Mouse (Mus musculus) heart, embryonic 12.5 days (tissue): ENCODE data around the gene Ssh2. TPM values are rescaled to one million over a fixed set of nuclear protein-coding genes. Genes with fewer than 3 reads are reported as not detected.
A peak's percentile ranks its signal among the peaks of the same experiment; 100 is the strongest.

ENCODE experiments used
- ATAC-seq: fragments of 200-750 bp; cut with Nextera tagmentation; 2 replicates; pipeline ENCODE4 v1.8.0; 2017; ENCODE audit warnings: moderate TSS enrichment, moderate library complexity; ENCODE audit not compliant: insufficient number of reproducible peaks, low FRiP score
- H3K27ac ChIP-seq: fragments of 300-500 bp; sonication (generic); 2 replicates; pipeline ENCODE4 v1.5.1; 2016; ENCODE audit warnings: mild to moderate bottlenecking, moderate library complexity; ENCODE audit not compliant: poor library complexity, severe bottlenecking
- H3K27me3 ChIP-seq: fragments of 300-500 bp; sonication (generic); replicated peaks from 2 replicates; pipeline ENCODE4 v1.6.1; 2016; ENCODE audit warnings: mild to moderate bottlenecking, moderate library complexity
- H3K36me3 ChIP-seq: fragments of 300-500 bp; sonication (generic); 2 replicates; pipeline ENCODE4 v1.6.1; 2016; ENCODE audit warnings: mild to moderate bottlenecking, moderate library complexity
- H3K4me1 ChIP-seq: fragments of 300-500 bp; sonication (generic); replicated peaks from 2 replicates; pipeline ENCODE4 v1.6.1; 2016; ENCODE audit warnings: mild to moderate bottlenecking
- H3K4me2 ChIP-seq: fragments of 300-500 bp; sonication (generic); 2 replicates; pipeline ENCODE4 v1.6.1; 2016; ENCODE audit warnings: mild to moderate bottlenecking, moderate library complexity
- H3K4me3 ChIP-seq: fragments of 300-500 bp; sonication (generic); 2 replicates; pipeline ENCODE4 v1.5.1; 2016; ENCODE audit warnings: mild to moderate bottlenecking
- H3K9ac ChIP-seq: fragments of 300-500 bp; sonication (generic); 2 replicates; pipeline ENCODE4 v1.6.1; 2016; ENCODE audit warnings: mild to moderate bottlenecking, moderate library complexity
- H3K9me3 ChIP-seq: fragments of 300-500 bp; sonication (generic); replicated peaks from 2 replicates; pipeline ENCODE4 v1.6.1; 2016; ENCODE audit warnings: mild to moderate bottlenecking, moderate library complexity
- WGBS: fragments of 180-500 bp; shearing (Covaris S2); methylation state at CpG from one replicate; pipeline ENCODE4 v1.1.7; 2016; 5-methylcytosine and 5-hydroxymethylcytosine counted together
- polyA plus RNA-seq: library from polyadenylated mRNA; unstranded; fragments of >200 nt; fragmentation: Nextera tagmentation; extraction: Ambion mirVana; gene quantifications from 2 replicates; pipeline ENCODE4 v1.2.1, GENCODE M21; 2016

Ssh2 gene
- polyA plus RNA-seq, 1 experiment from 2014 or later: 29.8 TPM

GRCm38 (mm10) chr11:77483510-77484255, 267.6 kb downstream of the Ssh2 start:
- H3K4me2 ChIP-seq: no peak overlapping the region
- H3K4me1 ChIP-seq: peaks cover 24% of the 10 kb centered on the region
- H3K9me3 ChIP-seq: no peaks in the 10 kb centered on the region
- 0 out of 2 replicates have a peak, but pooled peaks cover 5% of the 10 kb centered on the region for H3K27me3 ChIP-seq
- 29% methylated on average over 11 of the region's 11 CpGs for WGBS
- no peak overlapping the region for H3K4me3 ChIP-seq
- H3K27ac ChIP-seq: no peak overlapping the region
- ATAC-seq: no peak
- H3K9ac ChIP-seq: no peak overlapping the region
- no peaks in the 10 kb centered on the region for H3K36me3 ChIP-seq

GRCm38 (mm10) chr11:77485229-77485628, 269.1 kb downstream of the Ssh2 start:
- peaks cover 33% of the 10 kb centered on the region for H3K4me1 ChIP-seq
- no peak overlapping the region for H3K4me2 ChIP-seq
- H3K27me3 ChIP-seq: 0 out of 2 replicates have a peak, but pooled peaks cover 5% of the 10 kb centered on the region
- H3K9me3 ChIP-seq: no peaks in the 10 kb centered on the region
- H3K4me3 ChIP-seq: no peak overlapping the region
- H3K9ac ChIP-seq: no peak overlapping the region
- no peak for ATAC-seq
- WGBS: 67% methylated on average over 6 of the region's 6 CpGs
- H3K27ac ChIP-seq: no peak overlapping the region
- H3K36me3 ChIP-seq: no peaks in the 10 kb centered on the region

- Histone ChIP-seq H3K36me3 (no peaks in the 10 kb centered on the region), H3K4me3 (no peak overlapping the region), H3K4me2 (no peak overlapping the region), H3K9me3 (no peaks in the 10 kb centered on the region), H3K27me3 (0 out of 2 replicates have a peak, but pooled peaks cover 5% of the 10 kb centered on the region), H3K4me1 (peaks cover 46% of the 10 kb centered on the region), H3K9ac (no peak overlapping the region), H3K27ac (no peak overlapping the region)
- ATAC-seq: no peak
- 70% methylated on average over 5 of the region's 5 CpGs for WGBS
These were observed 270.7 kb downstream of the Ssh2 start for GRCm38 (mm10) chr11:77486798-77487197.

GRCm38 (mm10) chr11:77488771-77489581, 272.9 kb downstream of the Ssh2 start:
- H3K36me3 ChIP-seq: no peaks in the 10 kb centered on the region
- peak overlapping the region; percentile 96 for H3K4me2 ChIP-seq
- 0 out of 2 replicates have a peak, but pooled peaks cover 5% of the 10 kb centered on the region for H3K27me3 ChIP-seq
- peak overlapping the region; percentile 89 for H3K4me3 ChIP-seq
- H3K9me3 ChIP-seq: no peaks in the 10 kb centered on the region
- ATAC-seq: no peak
- peak overlapping the region; percentile 89 for H3K9ac ChIP-seq
- peaks cover 46% of the 10 kb centered on the region for H3K4me1 ChIP-seq
- 3% methylated on average over 55 of the region's 55 CpGs for WGBS
- H3K27ac ChIP-seq: no peak overlapping the region

GRCm38 (mm10) chr11:77489591-77490235, 273.6 kb downstream of the Ssh2 start, which contains the start of gene Ankrd13b:
Ankrd13b (minus strand) TSS chr11:77489678.
- peak within 1 kb of the TSS; percentile 96 for H3K4me2 ChIP-seq
- ATAC-seq: no peak
- H3K27me3 ChIP-seq: 0 out of 2 replicates have a peak, but pooled peaks cover 5% of the 10 kb centered on the region
- peaks cover 54% of the 10 kb centered on the region for H3K4me1 ChIP-seq
- peak within 1 kb of the TSS; percentile 89 for H3K9ac ChIP-seq
- H3K4me3 ChIP-seq: peak within 1 kb of the TSS; percentile 89
- H3K9me3 ChIP-seq: no peaks in the 10 kb centered on the region
- WGBS: 2% methylated on average over 64 of the region's 87 CpGs
- no peak within 1 kb of the TSS for H3K27ac ChIP-seq
- H3K36me3 ChIP-seq: no peaks in the 10 kb centered on the region

- Histone ChIP-seq H3K4me1 (peaks cover 61% of the 10 kb centered on the region), H3K36me3 (no peaks in the 10 kb centered on the region), H3K9me3 (no peaks in the 10 kb centered on the region), H3K4me2 (peak overlapping the region; percentile 96), H3K4me3 (no peak overlapping the region), H3K27ac (no peak overlapping the region), H3K27me3 (0 out of 2 replicates have a peak, but pooled peaks cover 5% of the 10 kb centered on the region), H3K9ac (0 out of 2 replicates have a peak overlapping the region, but pooled peaks have one; percentile 89)
- WGBS: 65% methylated on average over 6 of the region's 6 CpGs
- no peak for ATAC-seq
These were observed 274.4 kb downstream of the Ssh2 start for GRCm38 (mm10) chr11:77490451-77490850.

GRCm38 (mm10) chr11:77491123-77491501, 275.0 kb downstream of the Ssh2 start:
- no peaks in the 10 kb centered on the region for H3K9me3 ChIP-seq
- ATAC-seq: peak; percentile 66
- peak overlapping the region; percentile 97 for H3K4me3 ChIP-seq
- H3K27ac ChIP-seq: peak overlapping the region; percentile 89
- peak overlapping the region; percentile 95 for H3K4me2 ChIP-seq
- WGBS: under 1% methylated on average over 13 of the region's 13 CpGs
- H3K36me3 ChIP-seq: no peaks in the 10 kb centered on the region
- peaks cover 68% of the 10 kb centered on the region for H3K4me1 ChIP-seq
- H3K9ac ChIP-seq: peak overlapping the region; percentile 32
- H3K27me3 ChIP-seq: 0 out of 2 replicates have a peak, but pooled peaks cover 5% of the 10 kb centered on the region

GRCm38 (mm10) chr11:77491502-77492291, 275.6 kb downstream of the Ssh2 start:
- Histone ChIP-seq H3K9ac (peak overlapping the region; percentile 74), H3K4me3 (peak overlapping the region; percentile 97), H3K4me2 (peak overlapping the region; percentile 95), H3K36me3 (no peaks in the 10 kb centered on the region), H3K27me3 (0 out of 2 replicates have a peak, but pooled peaks cover 5% of the 10 kb centered on the region), H3K4me1 (peaks cover 68% of the 10 kb centered on the region), H3K9me3 (no peaks in the 10 kb centered on the region), H3K27ac (peak overlapping the region; percentile 89)
- WGBS: under 1% methylated on average over 23 of the region's 23 CpGs
- peak; percentile 61 for ATAC-seq

GRCm38 (mm10) chr11:77492311-77492871, 276.3 kb downstream of the Ssh2 start:
- under 1% methylated on average over 18 of the region's 18 CpGs for WGBS
- Histone ChIP-seq H3K4me1 (peaks cover 68% of the 10 kb centered on the region), H3K9ac (peak overlapping the region; percentile 74), H3K36me3 (no peaks in the 10 kb centered on the region), H3K9me3 (no peaks in the 10 kb centered on the region), H3K27ac (peak overlapping the region; percentile 89), H3K4me3 (peak overlapping the region; percentile 97), H3K4me2 (peak overlapping the region; percentile 95), H3K27me3 (0 out of 2 replicates have a peak, but pooled peaks cover 5% of the 10 kb centered on the region)
- ATAC-seq: no peak

GRCm38 (mm10) chr11:77492911-77493332, 276.8 kb downstream of the Ssh2 start:
- Histone ChIP-seq H3K27me3 (0 out of 2 replicates have a peak, but pooled peaks cover 5% of the 10 kb centered on the region), H3K4me3 (peak overlapping the region; percentile 97), H3K27ac (peak overlapping the region; percentile 89), H3K4me2 (peak overlapping the region; percentile 95), H3K9me3 (no peaks in the 10 kb centered on the region), H3K4me1 (peaks cover 72% of the 10 kb centered on the region), H3K9ac (peak overlapping the region; percentile 74), H3K36me3 (no peaks in the 10 kb centered on the region)
- under 1% methylated on average over 32 of the region's 32 CpGs for WGBS
- peak; percentile 82 for ATAC-seq
